Mouse (Mus musculus): ENCODE data around the gene Acvr1. TPM values are rescaled to one million over a fixed set of nuclear protein-coding genes. Genes with fewer than 3 reads are reported as not detected.

Gene Acvr1
- polyA plus RNA-seq, 1 experiment: 9.0 TPM

DNA sequence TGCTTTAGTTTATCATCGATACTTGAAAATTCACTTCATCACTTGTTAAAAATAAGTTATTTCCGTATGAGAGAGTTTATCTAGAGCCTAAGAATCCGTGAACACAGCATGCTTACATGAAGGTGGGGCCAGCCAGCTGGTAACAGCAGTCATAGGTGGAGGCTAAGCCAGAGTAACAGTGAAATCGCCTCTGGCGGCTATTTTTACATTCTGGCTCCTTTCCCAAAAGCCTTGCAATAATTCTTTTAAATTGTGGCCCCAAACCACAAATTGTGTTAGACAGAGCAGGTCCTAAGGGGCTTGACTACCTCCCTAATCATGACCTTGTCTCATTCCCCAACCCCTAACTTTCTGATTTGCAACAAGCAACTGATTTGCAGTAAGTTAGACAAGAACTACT lies 214.1 kb downstream of the Acvr1 start:
- peaks cover 7% of the 10 kb centered on the region for H3K27me3 ChIP-seq (ENCODE audit: control insufficient read depth, insufficient read depth, low read length, poor library complexity, severe bottlenecking)
- no peak overlapping the region for H3K27ac ChIP-seq (ENCODE audit: insufficient read depth, low read length)
- no peak overlapping the region for H3K9ac ChIP-seq (ENCODE audit: low read depth, poor library complexity, severe bottlenecking)
- TF ChIP-seq POLR2A (IDR thresholded peaks at IDR 0.05; ENCODE audit: insufficient read depth, low read length) (no peak), EP300 (IDR thresholded peaks at IDR 0.05; ENCODE audit: insufficient read depth, low read depth, low read length) (no peak), CTCF (IDR thresholded peaks at IDR 0.05; ENCODE audit: low read depth, low read length) (no peak)
- H3K4me3 ChIP-seq (ENCODE audit: low read depth, low read length): no peak overlapping the region
- H3K9me3 ChIP-seq (replicated peaks; ENCODE audit: control insufficient read depth, insufficient read depth, low read length, poor library complexity, severe bottlenecking): 0 out of 2 replicates have a peak, but pooled peaks cover 2% of the 10 kb centered on the region
- H3K4me1 ChIP-seq (ENCODE audit: control insufficient read depth, insufficient read depth, low read length): no peaks in the 10 kb centered on the region
- no peaks in the 10 kb centered on the region for H3K36me3 ChIP-seq (ENCODE audit: control insufficient read depth, insufficient read depth, low read length, poor library complexity, severe bottlenecking)

GRCm38 (mm10) chr2:58350657-58351056 lies 216.3 kb downstream of the Acvr1 start:
- no peaks in the 10 kb centered on the region for H3K36me3 ChIP-seq (ENCODE audit: control insufficient read depth, insufficient read depth, low read length, poor library complexity, severe bottlenecking)
- no peak overlapping the region for H3K9ac ChIP-seq (ENCODE audit: low read depth, poor library complexity, severe bottlenecking)
- no peak overlapping the region for H3K4me3 ChIP-seq (ENCODE audit: low read depth, low read length)
- H3K9me3 ChIP-seq (replicated peaks; ENCODE audit: control insufficient read depth, insufficient read depth, low read length, poor library complexity, severe bottlenecking): 0 out of 2 replicates have a peak, but pooled peaks cover 2% of the 10 kb centered on the region
- TF ChIP-seq POLR2A (IDR thresholded peaks at IDR 0.05; ENCODE audit: insufficient read depth, low read length) (no peak), CTCF (IDR thresholded peaks at IDR 0.05; ENCODE audit: low read depth, low read length) (no peak), EP300 (IDR thresholded peaks at IDR 0.05; ENCODE audit: insufficient read depth, low read depth, low read length) (no peak)
- H3K4me1 ChIP-seq (ENCODE audit: control insufficient read depth, insufficient read depth, low read length): no peaks in the 10 kb centered on the region
- H3K27me3 ChIP-seq (ENCODE audit: control insufficient read depth, insufficient read depth, low read length, poor library complexity, severe bottlenecking): no peaks in the 10 kb centered on the region; the same call in 1 of the 2 replicates
- no peak overlapping the region for H3K27ac ChIP-seq (ENCODE audit: insufficient read depth, low read length)

Other genes with a start within 250 kb of the Acvr1 start
- not detected in 2 replicates for gene Acvr1c, start 209.3 kb downstream of the Acvr1 start, polyA plus RNA-seq (2011; ENCODE audit: insufficient read depth, insufficient read length, low read depth, missing spikeins)
- gene Gm17409, start 97.0 kb downstream of the Acvr1 start, polyA plus RNA-seq (2011; ENCODE audit: insufficient read depth, insufficient read length, low read depth, missing spikeins): not detected in 2 replicates
- 1.4 TPM in 1 of 2 replicates, not detected in the other for gene Upp2, start 141 bp upstream of the Acvr1 start, polyA plus RNA-seq (2011; ENCODE audit: insufficient read depth, insufficient read length, low read depth, missing spikeins)